Mouse (Mus musculus) limb, embryonic 11.5 days (tissue): ENCODE results near the gene Nexn. TPM values are rescaled to one million over a fixed set of nuclear protein-coding genes. Genes with fewer than 3 reads are reported as not detected.
A peak's percentile ranks its signal among the peaks of the same experiment; 100 is the strongest.

ENCODE experiments used
- ATAC-seq: fragments of 200-750 bp; cut with Nextera tagmentation; 2 replicates; pipeline ENCODE4 v1.8.0; 2017; ENCODE audit warnings: low read depth; ENCODE audit not compliant: insufficient number of reproducible peaks, low FRiP score, low TSS enrichment
- DNase-seq: peaks from one replicate; pipeline ENCODE4 v3.0.0-alpha.2; 2015; ENCODE audit warnings: low spot score
- H3K27ac ChIP-seq: fragments of 300-500 bp; sonication (generic); replicated peaks from 2 replicates; pipeline ENCODE4 v1.5.1; 2014; ENCODE audit warnings: low read depth, mild to moderate bottlenecking, low read length
- H3K27me3 ChIP-seq: fragments of 300-500 bp; sonication (generic); 2 replicates; pipeline ENCODE4 v1.6.1; 2014; ENCODE audit warnings: mild to moderate bottlenecking, low read length, mixed read lengths; ENCODE audit not compliant: control insufficient read depth, insufficient read depth
- H3K36me3 ChIP-seq: fragments of 300-500 bp; sonication (generic); 2 replicates; pipeline ENCODE4 v1.6.1; 2014; ENCODE audit warnings: mild to moderate bottlenecking, low read length, moderate library complexity, mixed read lengths; ENCODE audit not compliant: control insufficient read depth, insufficient read depth
- H3K4me1 ChIP-seq: fragments of 300-500 bp; sonication (generic); 2 replicates; pipeline ENCODE4 v1.6.1; 2014; ENCODE audit warnings: low read length, mixed read lengths; ENCODE audit not compliant: control insufficient read depth, insufficient read depth
- H3K4me2 ChIP-seq: fragments of 300-500 bp; sonication (generic); 2 replicates; pipeline ENCODE4 v1.6.1; 2014; ENCODE audit warnings: low read depth, mild to moderate bottlenecking, moderate library complexity; ENCODE audit not compliant: severe bottlenecking
- H3K4me3 ChIP-seq: fragments of 300-500 bp; sonication (generic); 2 replicates; pipeline ENCODE4 v1.5.1; 2014; ENCODE audit warnings: low read depth, low read length
- H3K9ac ChIP-seq: fragments of 300-500 bp; sonication (generic); 2 replicates; pipeline ENCODE4 v1.6.1; 2014; ENCODE audit warnings: mild to moderate bottlenecking, low read length
- H3K9me3 ChIP-seq: fragments of 300-500 bp; sonication (generic); 2 replicates; pipeline ENCODE4 v1.6.1; 2016; ENCODE audit warnings: low read length; ENCODE audit not compliant: control insufficient read depth
- WGBS: fragments of 180-500 bp; shearing (Covaris S2); extraction: QIAGEN DNeasy Blood & Tissue Kit; methylation state at CpG from one replicate; pipeline ENCODE4 v1.1.7; 2014; 5-methylcytosine and 5-hydroxymethylcytosine counted together
- polyA plus RNA-seq: library from polyadenylated mRNA; unstranded; fragments of >200 nt; fragmentation: Nextera tagmentation; extraction: Ambion mirVana; gene quantifications from 2 replicates; pipeline ENCODE4 v1.2.1, GENCODE M21; 2014

Gene Nexn
- polyA plus RNA-seq, 1 experiment from 2014 or later = 8.7 TPM

- Histone ChIP-seq H3K9me3 (no peaks in the 10 kb centered on the region), H3K9ac (no peak overlapping the region), H3K4me1 (peaks cover 4% of the 10 kb centered on the region), H3K4me3 (no peak overlapping the region), H3K4me2 (no peak overlapping the region), H3K27ac (no peak overlapping the region), H3K27me3 (no peaks in the 10 kb centered on the region), H3K36me3 (peaks cover 5% of the 10 kb centered on the region; the same call in 1 of the 2 replicates)
- WGBS = 93% methylated on average over 5 of the region's 5 CpGs
- no peak for ATAC-seq
- DNase-seq = no peak
These were observed 22.1 kb upstream of the Nexn start for GRCm38 (mm10) chr3:152288276-152288675.

- Histone ChIP-seq H3K36me3 (peaks cover 5% of the 10 kb centered on the region; the same call in 1 of the 2 replicates), H3K4me2 (no peak overlapping the region), H3K27me3 (no peaks in the 10 kb centered on the region), H3K9me3 (no peaks in the 10 kb centered on the region), H3K27ac (no peak overlapping the region), H3K9ac (no peak overlapping the region), H3K4me1 (peaks cover 4% of the 10 kb centered on the region), H3K4me3 (no peak overlapping the region)
- 79% methylated on average over 9 of the region's 9 CpGs for WGBS
- ATAC-seq (no peak), DNase-seq (no peak)
These were observed 21.7 kb upstream of the Nexn start for GRCm38 (mm10) chr3:152287810-152288209.

- no peak for DNase-seq
- H3K4me1 ChIP-seq = no peaks in the 10 kb centered on the region
- no peak for ATAC-seq
- H3K27ac ChIP-seq = no peak overlapping the region
- H3K4me2 ChIP-seq = no peak overlapping the region
- H3K36me3 ChIP-seq = peaks cover 5% of the 10 kb centered on the region; the same call in 1 of the 2 replicates
- 78% methylated on average over 5 of the region's 5 CpGs for WGBS
- no peak overlapping the region for H3K9ac ChIP-seq
- no peaks in the 10 kb centered on the region for H3K9me3 ChIP-seq
- H3K4me3 ChIP-seq = no peak overlapping the region
- no peaks in the 10 kb centered on the region for H3K27me3 ChIP-seq
These were observed 18.6 kb upstream of the Nexn start for GRCm38 (mm10) chr3:152284759-152285158.

- Histone ChIP-seq H3K9me3 (no peaks in the 10 kb centered on the region), H3K4me3 (no peak overlapping the region), H3K36me3 (peaks cover 5% of the 10 kb centered on the region; the same call in 1 of the 2 replicates), H3K27me3 (no peaks in the 10 kb centered on the region), H3K27ac (no peak overlapping the region), H3K9ac (no peak overlapping the region), H3K4me1 (no peaks in the 10 kb centered on the region), H3K4me2 (no peak overlapping the region)
- ATAC-seq (no peak), DNase-seq (no peak)
- WGBS = 95% methylated on average over 1 of the region's 1 CpGs
These were observed 18.2 kb upstream of the Nexn start for GRCm38 (mm10) chr3:152284306-152284705.

- Histone ChIP-seq H3K36me3 (peaks cover 2% of the 10 kb centered on the region; the same call in 1 of the 2 replicates), H3K4me3 (no peak overlapping the region), H3K9ac (no peak overlapping the region), H3K27ac (no peak overlapping the region), H3K9me3 (no peaks in the 10 kb centered on the region), H3K4me1 (no peaks in the 10 kb centered on the region), H3K4me2 (no peak overlapping the region), H3K27me3 (no peaks in the 10 kb centered on the region)
- WGBS = 28% methylated on average over 3 of the region's 3 CpGs
- ATAC-seq = no peak
- DNase-seq = peak; percentile 56
These were observed 16.0 kb upstream of the Nexn start for GRCm38 (mm10) chr3:152282126-152282525.

- WGBS = 55% methylated on average over 2 of the region's 2 CpGs
- Histone ChIP-seq H3K9me3 (no peaks in the 10 kb centered on the region), H3K4me3 (no peak overlapping the region), H3K4me1 (no peaks in the 10 kb centered on the region), H3K36me3 (peaks cover 1% of the 10 kb centered on the region; the same call in 1 of the 2 replicates), H3K4me2 (no peak overlapping the region), H3K27me3 (no peaks in the 10 kb centered on the region), H3K27ac (no peak overlapping the region), H3K9ac (no peak overlapping the region)
- ATAC-seq = no peak
- DNase-seq = no peak
These were observed 12.3 kb upstream of the Nexn start for GRCm38 (mm10) chr3:152278431-152278830.

- H3K4me1 ChIP-seq = no peaks in the 10 kb centered on the region
- no peak overlapping the region for H3K27ac ChIP-seq
- H3K36me3 ChIP-seq = no peaks in the 10 kb centered on the region
- 89% methylated on average over 2 of the region's 2 CpGs for WGBS
- H3K27me3 ChIP-seq = no peaks in the 10 kb centered on the region
- DNase-seq (no peak), ATAC-seq (no peak)
- no peak overlapping the region for H3K4me2 ChIP-seq
- no peak overlapping the region for H3K4me3 ChIP-seq
- no peak overlapping the region for H3K9ac ChIP-seq
- H3K9me3 ChIP-seq = no peaks in the 10 kb centered on the region
These were observed 11.8 kb upstream of the Nexn start for GRCm38 (mm10) chr3:152277912-152278311.

DNA sequence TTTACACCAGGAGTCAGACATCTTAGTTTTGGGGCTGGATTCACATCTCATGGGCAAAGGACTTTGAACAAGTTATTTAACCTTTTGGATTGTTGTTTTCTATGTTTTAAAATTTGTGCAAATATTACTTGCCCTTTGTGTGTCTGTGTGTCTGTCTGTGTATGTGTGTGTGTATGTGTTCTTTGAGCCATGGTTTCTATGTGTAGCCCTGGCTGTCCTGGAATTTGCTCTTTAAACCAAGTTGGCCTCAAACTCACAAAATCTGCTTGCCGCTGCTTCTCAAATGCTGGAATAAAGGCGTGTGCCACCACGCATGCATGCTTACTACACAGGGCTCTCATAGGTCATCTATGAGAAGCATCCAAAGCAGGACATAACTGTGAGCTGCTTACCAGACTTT is 10.8 kb upstream of the Nexn start:
- Histone ChIP-seq H3K4me1 (no peaks in the 10 kb centered on the region), H3K27ac (no peak overlapping the region), H3K4me2 (no peak overlapping the region), H3K36me3 (no peaks in the 10 kb centered on the region), H3K9me3 (no peaks in the 10 kb centered on the region), H3K9ac (no peak overlapping the region), H3K27me3 (no peaks in the 10 kb centered on the region), H3K4me3 (no peak overlapping the region)
- no peak for DNase-seq
- ATAC-seq = no peak
- WGBS = 97% methylated on average over 3 of the region's 3 CpGs

DNA sequence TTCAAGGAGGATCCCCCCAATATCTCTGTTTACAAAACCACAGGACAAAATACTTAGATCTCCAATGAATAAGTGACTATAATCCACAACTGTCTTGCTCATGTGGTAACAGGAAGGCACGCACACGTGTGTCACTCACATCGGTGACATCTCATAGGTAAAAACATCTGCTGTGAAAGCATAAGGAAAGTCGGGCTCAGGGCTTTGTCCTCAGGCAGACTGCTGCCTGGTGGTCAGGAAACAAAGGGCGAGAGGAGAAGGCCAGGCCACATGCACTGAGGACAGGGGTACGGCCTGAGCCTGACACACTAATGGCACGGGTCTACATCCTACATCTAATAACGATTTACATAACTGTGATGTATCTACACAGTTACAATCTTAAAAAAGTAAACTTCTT is 8.9 kb upstream of the Nexn start:
- Histone ChIP-seq H3K27me3 (no peaks in the 10 kb centered on the region), H3K9me3 (no peaks in the 10 kb centered on the region), H3K4me2 (no peak overlapping the region), H3K36me3 (no peaks in the 10 kb centered on the region), H3K4me3 (no peak overlapping the region), H3K27ac (no peak overlapping the region), H3K4me1 (no peaks in the 10 kb centered on the region), H3K9ac (no peak overlapping the region)
- no peak for ATAC-seq
- no peak for DNase-seq
- WGBS = 84% methylated on average over 8 of the region's 8 CpGs
